Mouse (Mus musculus) embryo, embryonic 10.5 days (tissue): ENCODE measurements around the gene Arl6.

Experiments
- DNase-seq: peaks from one replicate; pipeline ENCODE4 v3.0.0-alpha.2; 2015; ENCODE audit warnings: low spot score

The Arl6 gene

DNA sequence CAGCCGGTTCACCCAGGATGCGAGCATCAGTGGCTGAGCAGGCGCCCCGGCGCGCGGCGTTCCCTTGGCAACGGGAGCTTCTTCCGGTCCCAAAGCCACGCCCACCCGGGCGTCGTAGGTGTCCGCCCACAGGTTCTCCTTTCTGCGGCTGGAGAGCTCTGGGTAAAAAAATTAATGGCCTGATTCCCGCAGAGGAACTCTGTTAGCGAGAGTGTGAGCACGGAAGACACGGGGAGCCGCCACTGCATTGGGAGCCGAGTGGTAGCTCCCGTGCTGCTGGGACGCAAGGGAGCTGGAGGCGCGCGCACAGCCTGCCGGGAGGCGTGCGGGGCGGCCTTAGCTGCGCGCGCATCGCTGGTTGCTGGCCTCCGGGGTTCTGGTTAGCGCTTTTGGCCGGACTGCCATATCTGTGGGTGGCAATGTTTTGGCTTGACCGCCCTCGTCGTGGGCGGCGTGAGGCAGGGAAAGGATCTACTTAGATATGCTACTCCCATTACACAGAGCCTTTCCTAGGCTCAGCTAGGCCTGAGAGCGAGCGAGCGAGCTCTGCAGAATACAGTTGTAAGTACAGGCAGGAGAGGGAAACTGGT is at the start of gene Arl6:
Gene Arl6, minus strand, starts transcription at position 290 of the 590 bp plus-strand sequence.
- peak; percentile 94 for DNase-seq

DNA sequence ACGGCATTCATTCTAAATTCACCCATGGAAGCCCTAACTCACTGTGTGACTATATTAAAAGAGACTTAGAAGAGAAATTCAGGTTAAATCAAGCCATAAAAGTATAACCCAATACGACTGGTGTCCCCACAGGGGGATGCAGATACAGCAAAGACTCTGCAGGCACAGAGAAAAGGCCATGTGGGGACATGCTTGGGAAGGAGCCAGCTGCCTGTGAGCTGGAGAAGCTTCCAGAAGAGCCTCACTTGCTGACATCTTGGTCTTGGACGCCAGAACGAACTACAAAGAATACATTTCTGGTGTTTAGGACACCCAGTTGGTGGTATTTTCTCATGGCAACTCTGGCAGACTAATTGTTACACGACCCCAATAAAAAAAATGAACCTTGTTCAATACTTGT is 45.9 kb upstream of the Arl6 start:
- DNase-seq, result no peak

DNA sequence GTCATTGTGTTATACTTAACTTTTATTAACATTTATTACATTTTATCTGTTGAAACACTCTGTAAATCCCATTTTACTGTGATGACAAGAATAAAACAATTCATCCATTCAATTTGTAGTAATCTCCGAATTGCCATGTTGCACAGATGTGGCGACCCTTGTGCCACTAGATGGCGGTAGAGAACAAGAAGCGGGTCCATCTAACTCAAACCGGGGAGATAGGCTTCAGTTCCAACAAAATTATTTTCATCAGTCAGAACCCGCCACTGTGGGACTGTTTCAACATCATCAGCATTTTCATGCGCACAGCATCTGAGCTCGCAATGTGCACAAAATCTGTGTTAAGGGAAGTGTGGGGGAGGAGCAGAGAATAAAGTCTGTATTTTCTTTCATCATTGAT is 44.2 kb upstream of the Arl6 start:
- peak; percentile 92 for DNase-seq

DNA sequence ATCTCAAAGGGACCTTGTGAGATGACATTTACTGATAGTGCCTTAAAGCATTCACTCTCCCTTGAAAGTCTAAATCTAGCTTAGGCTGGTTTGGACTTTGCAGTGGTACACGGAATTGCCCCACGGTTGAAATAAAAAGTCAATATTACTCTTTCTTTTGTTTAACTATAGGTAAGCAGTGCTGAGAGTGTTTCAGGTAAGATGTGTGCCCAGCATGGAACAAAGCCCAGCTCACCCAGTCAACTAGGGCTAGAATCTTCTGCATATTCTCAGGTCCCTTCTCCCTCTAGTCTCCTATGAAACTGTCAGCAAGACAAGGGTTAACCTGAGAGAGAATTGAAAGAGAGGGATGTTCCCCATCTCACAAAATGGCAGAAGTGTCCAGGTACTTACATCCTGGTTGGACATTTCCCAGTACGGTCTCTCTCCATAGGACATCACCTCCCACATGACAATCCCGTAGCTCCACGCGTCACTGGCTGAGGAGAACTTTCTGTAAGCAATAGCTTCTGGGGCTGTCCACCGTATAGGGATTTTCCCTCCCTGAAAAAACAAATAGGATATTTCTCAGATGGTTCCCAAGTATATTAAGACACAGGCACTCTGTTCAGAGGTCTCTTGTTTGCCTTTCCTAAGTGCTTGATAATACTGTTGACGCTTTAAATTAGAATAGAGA is 43.2 kb upstream of the Arl6 start:
- DNase-seq, result no peak

DNA sequence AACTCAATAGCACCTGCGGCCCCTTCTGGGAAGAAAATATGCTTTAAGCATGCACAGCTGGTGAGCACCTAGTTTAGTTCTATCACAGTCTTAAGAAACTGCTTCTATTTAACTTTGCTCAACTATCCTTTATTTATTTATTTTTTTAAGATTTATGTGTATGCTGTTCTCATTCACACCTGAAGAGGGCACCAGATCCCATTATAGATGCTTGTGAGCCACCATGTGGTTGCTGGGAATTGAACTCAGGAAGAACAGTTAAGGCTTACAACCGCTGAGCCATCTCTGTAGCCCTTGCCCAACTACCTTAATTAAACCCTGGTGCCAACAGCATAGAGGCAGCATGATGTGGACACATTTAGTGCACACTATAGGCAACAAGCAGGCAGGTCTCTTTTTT is 27.7 kb upstream of the Arl6 start:
- no peak for DNase-seq

DNA sequence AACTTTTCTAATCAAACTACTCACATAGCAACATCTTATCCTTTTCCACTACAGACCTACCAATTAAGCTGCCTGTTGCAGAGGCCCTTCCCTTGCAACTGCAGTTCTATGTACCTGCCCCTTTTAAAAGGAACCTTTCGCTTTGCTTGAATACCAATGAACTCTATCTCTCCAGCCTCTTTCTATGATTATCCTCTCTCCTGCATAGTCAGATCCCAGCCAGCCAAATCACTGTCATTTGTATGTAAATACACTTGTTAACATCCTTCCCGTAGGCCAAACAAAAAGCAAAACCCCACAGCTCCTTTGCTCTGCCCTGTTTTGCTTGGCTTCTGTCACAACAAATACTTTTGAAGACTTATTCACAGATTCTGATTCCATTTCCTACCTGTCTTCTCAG is 4.6 kb upstream of the Arl6 start:
- no peak for DNase-seq

DNA sequence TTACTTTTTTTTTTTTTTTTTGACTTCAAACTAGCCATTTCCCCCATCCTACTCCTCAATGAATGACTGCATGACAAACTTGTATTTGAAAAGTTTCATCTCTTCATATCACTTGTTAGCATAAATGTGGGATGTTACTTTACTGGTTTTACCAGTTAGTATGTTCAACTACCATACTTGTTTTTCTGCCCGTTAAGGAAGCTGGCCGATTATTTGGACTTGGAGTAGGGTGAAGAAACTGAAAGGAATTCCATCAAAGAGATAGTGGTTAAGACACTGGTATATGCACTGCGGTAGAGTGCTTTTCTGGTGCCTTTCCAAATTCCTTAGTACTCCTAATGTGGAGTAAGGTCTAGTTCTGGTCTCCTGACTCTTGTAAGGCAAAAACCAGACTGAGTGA is 794 bp upstream of the Arl6 start:
- DNase-seq, result peak; percentile 9

DNA sequence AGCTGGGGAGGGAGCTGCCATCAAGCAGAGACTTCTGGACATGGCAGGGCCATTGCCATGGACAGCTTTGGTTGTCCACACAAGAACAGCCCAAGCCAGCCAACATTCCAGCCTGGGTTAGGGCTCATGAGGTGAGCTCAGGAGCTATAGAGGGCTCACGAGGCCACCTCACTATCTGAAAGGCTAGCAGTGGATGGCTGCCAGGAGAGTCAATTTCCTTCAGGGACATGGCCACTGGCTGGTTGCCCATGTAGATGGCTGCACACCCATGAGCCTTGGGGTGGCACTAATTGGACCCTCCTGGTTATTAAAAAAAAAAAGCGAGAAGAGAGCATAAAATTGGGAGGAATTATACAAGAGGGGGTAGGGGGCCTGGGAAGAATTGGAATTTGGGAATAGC is 4.6 kb downstream of the Arl6 start:
- no peak for DNase-seq

DNA sequence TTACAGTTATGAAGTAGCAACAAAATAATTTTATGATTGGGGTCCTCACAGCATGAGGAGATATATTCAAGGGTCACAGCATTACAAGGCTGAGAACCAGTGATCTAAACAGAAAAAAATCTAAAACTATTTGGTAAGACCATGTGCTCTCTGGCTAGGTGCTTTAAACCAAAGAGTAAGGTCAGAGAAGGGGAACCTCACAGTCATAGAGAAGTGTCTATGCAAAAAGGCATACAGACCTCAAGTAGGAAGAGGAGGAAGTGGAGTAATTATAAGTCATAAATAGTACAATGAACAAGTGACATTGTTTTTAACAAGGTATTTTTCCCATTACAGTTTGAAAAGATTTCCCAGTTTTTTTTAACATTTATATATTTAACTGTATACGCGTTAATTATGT is 17.6 kb downstream of the Arl6 start:
- DNase-seq, result no peak

DNA sequence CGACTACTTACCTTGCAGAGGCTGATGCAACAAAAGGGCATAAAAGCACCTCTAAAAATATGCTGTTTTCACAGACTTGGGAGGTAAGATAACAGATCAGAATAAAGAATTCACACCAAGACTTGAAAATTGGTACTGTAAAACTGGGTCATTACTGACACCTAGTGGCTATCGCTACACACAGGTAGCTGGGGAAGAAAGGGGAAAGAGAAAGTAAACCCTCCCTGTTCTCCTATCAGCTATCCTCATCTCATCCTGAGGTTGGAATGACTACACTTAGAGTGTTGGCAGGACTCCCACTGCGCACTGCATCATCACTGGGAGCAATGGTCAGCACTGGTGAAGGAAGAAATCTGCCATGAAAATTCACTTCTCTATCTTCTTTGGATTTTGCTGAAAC is 22.0 kb downstream of the Arl6 start:
- DNase-seq, result peak; percentile 76

DNA sequence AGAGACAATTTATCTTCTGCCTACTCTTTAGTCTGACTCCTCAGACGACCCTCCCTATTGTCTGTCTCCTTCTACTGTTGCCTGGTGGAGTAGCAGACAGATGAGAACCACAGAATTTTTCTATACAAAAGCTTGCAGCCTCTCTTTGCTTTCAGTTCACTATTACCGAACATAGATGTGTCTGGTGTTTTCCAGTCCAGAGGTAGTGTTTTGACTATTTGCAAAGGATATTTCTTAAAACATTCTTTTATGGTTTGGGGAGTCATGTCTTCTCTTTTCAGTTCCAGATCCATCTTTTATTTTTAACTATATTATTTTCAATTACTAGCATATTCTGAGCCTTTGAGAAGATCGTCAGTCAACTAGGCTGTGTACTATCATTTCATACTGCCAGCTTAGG is 23.5 kb downstream of the Arl6 start:
- DNase-seq, result no peak

DNA sequence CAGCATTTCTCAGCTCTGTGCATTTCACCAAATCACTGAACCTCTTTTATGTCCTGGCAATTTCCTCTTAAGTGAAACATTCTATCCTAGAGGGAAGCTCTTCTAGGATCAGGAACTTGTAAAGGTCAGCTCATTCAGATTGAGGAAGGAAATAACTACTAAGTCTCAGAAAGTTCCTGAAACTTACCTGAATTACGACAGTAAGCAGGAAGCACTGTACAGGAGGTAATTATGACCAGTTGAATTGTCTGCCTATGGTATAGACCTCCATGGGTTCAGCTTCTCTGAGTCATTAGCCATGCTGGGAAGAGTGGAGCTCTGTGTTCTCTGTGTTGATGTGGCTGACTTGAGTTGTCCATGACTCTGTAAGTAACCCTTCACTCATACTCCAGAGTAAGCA is 28.4 kb downstream of the Arl6 start:
- no peak for DNase-seq

DNA sequence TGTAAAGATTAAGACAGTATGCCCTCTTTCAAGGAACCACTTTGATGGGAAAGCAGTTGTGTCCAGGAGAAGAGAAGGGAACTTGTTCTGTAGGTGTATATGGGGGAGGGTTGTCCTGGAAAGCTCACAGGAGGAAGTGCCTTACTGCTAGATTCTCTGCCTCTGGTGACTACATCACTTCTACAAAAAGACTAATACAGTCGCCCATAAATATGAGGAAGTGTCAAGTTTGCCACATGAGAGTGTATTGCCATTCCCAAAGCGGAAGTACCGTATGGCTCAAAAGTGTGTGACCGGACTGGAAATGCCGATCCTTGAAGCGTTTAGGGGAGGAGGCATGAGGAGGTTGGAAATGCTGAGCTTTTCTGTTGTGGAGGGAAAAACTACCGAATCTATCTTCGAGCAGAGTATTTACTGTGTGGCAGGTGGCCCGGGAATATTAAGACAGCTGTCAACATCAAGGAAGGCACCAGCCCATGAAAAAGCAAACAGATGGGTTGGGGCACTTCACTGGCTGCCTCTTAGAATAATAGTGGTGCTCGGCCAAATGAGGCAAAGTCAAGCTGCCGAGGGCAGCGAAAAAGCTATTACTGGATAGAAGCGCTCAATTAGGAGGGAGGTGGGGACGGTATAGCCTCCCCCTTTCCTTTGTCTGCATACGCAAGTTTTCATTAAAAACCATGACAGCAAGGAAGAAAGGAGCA is 35.0 kb downstream of the Arl6 start:
- DNase-seq, result peak; percentile 57

DNA sequence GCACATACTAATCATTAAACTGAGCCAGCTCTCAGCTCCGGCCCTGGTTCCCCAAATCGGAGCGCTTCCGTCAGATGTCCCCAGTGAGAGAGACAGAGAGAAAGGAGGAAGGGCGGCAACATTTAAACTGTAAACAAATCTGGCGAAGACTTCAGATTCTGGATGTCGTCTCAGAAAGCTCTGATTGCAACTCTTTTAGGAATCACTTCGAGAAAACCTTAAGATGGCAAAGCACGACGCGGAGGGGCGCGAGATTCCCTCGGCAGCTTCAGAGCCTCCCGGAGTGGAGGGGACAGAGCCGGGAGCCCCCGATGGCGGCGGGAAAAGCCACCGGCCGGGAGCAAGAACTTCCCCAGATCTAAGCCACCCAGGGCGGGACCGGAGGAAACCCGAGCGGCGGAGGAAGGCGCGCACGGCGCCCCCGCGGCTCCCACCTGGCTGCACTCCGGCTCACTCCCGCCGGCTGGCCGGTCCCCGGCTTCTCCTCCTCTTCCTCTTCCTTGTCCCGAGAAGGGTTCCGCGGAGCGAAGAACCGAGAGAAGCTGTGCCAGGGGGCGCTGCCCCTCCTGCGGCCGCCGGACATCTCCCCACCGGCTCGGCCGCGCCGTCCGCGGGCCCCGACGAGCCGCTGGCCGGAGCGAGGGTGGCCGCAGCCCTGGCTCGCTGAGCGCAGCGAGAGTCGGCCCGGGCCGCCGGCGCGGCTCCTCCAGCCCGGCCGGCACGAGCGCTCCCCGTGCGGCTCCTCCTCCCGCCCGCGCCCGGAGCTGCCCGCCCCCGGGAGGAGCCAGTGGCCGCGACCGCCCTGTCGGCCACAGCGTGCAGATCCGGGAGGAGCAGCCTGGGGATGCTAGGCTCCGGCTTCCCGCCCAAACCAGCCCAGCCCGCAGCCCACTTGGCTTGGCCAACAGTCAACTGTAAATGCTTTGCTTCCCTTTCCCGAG is 38.6 kb downstream of the Arl6 start, which contains the start of gene Crybg3:
Gene Crybg3, minus strand, starts transcription at position 669 of the 941 bp plus-strand sequence.
- peak; percentile 81 for DNase-seq

DNA sequence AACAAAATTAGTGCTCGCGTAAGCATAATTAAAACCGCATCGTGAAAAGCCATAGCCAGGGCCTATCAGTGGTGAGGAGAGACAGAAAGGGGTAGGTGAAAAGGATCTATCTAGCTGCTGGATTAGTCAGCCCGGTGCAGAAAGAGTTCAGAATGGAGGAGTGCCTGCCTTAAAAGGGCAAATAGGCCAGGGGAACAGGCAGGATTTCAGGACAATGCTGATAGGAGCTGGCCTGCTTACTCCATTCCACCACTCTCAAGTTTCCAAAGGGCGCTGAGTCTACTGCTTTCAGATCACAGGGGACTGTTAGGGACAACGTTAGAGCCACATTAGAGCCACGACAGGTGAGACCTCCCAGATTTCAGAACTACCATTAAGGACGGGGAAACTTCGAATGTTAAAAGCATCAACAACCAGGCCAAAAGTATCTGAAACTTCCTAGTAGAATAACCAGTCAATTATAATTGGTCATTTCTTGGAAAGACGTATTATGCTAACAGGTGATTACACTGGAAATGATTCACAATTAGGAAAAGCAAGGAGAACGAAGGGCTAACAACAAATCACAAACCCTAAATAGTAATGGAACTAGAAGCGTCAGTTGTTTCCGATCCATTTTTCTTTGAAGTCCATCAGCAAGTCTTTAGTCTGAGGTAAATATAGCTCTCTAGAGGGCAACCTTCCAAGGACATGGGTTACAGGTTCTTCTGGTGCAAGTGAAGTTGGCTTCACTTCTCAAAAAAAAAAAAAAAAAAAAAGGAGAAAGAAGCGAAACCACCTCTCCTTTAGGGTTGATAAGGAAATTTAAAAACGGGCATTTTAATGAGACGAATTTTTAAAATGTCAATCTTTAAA is 39.6 kb downstream of the Arl6 start:
- peak; percentile 49 for DNase-seq

DNA sequence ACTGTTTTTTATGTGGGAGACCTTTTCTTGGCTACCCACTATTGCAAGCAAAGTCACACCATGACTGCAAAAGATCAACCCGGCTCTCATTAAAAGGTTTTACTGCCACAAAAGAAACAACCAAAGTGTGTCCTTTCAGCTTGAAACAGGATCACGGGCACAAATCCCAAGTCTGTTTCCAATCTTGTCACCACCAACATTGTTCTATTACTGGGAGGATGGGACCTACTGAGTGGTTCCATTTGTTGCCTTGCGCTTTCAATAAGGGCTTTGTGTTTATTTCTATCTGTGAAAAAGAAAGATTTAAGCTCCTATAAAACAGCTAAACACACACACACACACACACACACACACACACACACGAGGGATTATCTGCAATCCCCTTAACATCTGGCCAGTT is 40.2 kb downstream of the Arl6 start:
- DNase-seq, result peak; percentile 36

DNA sequence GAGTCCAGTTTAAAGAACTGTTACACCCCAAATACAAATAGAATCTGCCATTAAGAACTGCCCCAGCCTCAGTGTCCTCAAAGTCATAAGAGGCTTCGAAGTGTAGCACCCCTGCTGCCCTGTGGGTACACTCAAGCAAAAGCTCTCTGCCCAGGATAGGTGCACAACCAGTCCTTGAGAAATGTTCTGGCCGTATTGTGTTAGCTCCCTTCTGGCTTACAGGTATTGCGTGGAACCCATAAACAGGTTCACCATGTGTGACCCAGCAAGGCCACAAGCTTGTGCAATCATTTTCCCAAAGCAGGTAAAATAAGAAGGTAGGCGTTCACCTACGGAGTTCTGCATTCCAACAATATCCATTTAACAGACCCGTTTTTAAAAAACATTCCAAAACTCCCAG is 41.9 kb downstream of the Arl6 start:
- no peak for DNase-seq

DNA sequence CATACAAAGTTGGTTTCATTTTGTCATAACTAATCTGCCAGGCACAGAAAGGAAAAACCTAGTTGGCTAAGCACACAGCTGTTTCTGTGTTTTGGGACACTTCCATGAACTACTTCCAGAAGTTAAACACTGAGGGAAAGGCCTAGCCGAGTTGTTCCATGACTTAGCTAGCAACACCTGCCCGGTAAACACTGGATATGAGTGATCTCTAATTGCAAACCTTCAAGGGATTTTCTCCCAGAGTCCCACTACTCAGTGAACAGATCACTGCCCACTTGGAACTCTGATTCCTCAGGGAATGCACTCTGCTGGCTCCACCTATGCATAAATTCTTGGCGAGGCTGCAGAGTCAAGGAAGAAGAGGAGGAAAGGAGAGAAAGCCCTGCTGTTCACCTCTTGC is 44.5 kb downstream of the Arl6 start:
- no peak for DNase-seq

DNA sequence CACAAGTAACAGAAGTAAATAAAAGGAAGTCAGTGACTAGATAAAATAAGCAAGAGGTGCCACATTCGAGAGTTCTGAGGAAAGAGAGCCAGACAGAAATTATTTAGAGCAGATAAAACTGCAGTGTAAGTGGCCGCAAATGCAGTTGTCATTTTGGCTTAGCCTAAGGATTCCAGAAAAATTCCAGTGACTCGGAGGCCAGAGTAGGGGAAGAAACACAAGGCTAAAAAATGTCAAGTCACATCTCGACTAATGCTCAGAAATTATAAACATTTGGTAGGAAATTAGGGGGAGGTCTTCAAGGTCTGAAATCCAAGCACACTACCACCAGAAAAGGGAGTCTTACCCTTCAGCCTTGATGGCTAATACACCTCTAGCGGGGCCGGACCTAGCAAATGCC is 48.4 kb downstream of the Arl6 start:
- no peak for DNase-seq

DNA sequence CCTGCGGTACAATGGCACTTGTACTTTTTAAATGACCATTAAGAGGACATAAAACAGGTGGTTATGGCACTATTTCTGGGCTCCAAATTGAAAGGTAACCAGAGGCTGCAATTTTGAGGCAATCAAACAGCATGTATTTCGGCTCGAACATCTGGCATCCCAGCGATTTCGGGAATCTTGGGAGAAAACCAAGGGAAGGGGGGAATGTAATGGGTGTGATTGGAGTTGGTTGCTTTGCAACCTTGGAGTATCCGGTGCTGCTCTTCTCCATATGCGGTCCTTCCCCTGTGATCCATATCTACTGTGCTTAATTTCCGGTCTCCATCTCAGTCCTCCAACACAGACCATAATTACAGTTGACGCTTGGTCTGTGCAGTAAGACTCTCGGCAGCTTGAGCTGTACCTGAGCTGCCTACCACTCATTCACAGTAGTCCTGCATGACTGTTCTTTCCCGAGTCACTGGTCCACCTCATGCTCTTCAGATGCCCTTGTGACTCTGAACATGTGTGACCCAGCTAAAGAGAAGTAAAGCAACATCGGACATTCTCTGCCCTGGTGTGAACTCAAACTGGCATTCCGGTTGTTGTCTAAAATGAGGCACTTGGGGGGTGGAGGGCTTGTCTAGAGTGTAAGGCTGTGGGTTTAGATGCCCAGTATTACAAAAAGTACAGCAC is 50.7 kb downstream of the Arl6 start:
- no peak for DNase-seq

DNA sequence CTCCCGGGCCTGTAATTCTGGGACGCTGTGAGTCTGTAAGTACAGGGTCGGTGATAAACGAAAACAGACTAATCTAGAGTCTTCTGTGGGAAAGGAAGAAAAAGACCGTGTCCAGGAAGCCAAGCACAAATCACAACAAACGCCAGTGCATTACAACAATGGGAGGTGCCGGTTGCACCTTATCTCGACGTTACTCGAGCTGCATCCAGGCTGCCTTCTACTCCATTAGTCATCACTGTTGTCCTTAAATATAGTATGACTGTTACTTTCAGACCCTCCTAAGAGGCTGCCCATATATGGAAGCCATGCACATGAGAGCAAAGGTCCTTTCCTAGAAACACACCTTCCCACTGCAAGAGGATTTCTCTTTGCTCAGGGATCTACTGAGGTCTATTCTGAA is 51.4 kb downstream of the Arl6 start:
- DNase-seq, result no peak
